Mouse (Mus musculus) heart, embryonic 16.5 days (tissue): ENCODE measurements around the gene Pdcd6ip. TPM values are rescaled to one million over a fixed set of nuclear protein-coding genes. Genes with fewer than 3 reads are reported as not detected.
"Not testable (repeated sequence)": the region's sequence is repeated elsewhere in the genome, so short reads cannot be mapped to it uniquely, and the experiment has no call there.

Experiments used
- ATAC-seq: fragments of 200-750 bp; cut with Nextera tagmentation; replicated peaks from 2 replicates; pipeline ENCODE4 v1.8.0; 2017; ENCODE audit warnings: moderate number of reproducible peaks; ENCODE audit not compliant: insufficient read depth, low FRiP score; ENCODE audit errors: extremely low read depth
- H3K27ac ChIP-seq: fragments of 300-500 bp; sonication (generic); 2 replicates; pipeline ENCODE4 v1.5.1; 2014; ENCODE audit warnings: mild to moderate bottlenecking, low read length, control low read depth, moderate library complexity
- H3K27me3 ChIP-seq: fragments of 300-500 bp; sonication (generic); 2 replicates; pipeline ENCODE4 v1.6.1; 2014; ENCODE audit warnings: low read length, mixed read lengths; ENCODE audit not compliant: control insufficient read depth, insufficient read depth
- H3K36me3 ChIP-seq: fragments of 300-500 bp; sonication (generic); 2 replicates; pipeline ENCODE4 v1.6.1; 2014; ENCODE audit not compliant: control insufficient read depth, insufficient read depth
- H3K4me1 ChIP-seq: fragments of 300-500 bp; sonication (generic); 2 replicates; pipeline ENCODE4 v1.6.1; 2014; ENCODE audit warnings: low read length, mixed read lengths; ENCODE audit not compliant: control insufficient read depth, insufficient read depth
- H3K4me2 ChIP-seq: fragments of 300-500 bp; sonication (generic); 2 replicates; pipeline ENCODE4 v1.6.1; 2014; ENCODE audit warnings: low read depth, mild to moderate bottlenecking, control low read depth, low read length
- H3K4me3 ChIP-seq: fragments of 300-500 bp; sonication (generic); 2 replicates; pipeline ENCODE4 v1.5.1; 2014; ENCODE audit warnings: mild to moderate bottlenecking, control low read depth, low read length
- H3K9ac ChIP-seq: fragments of 300-500 bp; sonication (generic); 2 replicates; pipeline ENCODE4 v1.6.1; 2014; ENCODE audit warnings: low read length, control low read depth
- H3K9me3 ChIP-seq: fragments of 300-500 bp; sonication (generic); replicated peaks from 2 replicates; pipeline ENCODE4 v1.6.1; 2016; ENCODE audit warnings: low read length; ENCODE audit not compliant: control insufficient read depth
- WGBS: fragments of 180-500 bp; shearing (Covaris S2); extraction: QIAGEN DNeasy Blood & Tissue Kit; methylation state at CpG from one replicate; pipeline ENCODE4 v1.1.7; 2014; 5-methylcytosine and 5-hydroxymethylcytosine counted together
- polyA plus RNA-seq: library from polyadenylated mRNA; unstranded; fragments of >200 nt; fragmentation: Nextera tagmentation; extraction: Ambion mirVana; gene quantifications from 2 replicates; pipeline ENCODE4 v1.2.1, GENCODE M21; 2015

Gene Pdcd6ip
- polyA plus RNA-seq, 1 experiment from 2014 or later, result 70.3 TPM

DNA sequence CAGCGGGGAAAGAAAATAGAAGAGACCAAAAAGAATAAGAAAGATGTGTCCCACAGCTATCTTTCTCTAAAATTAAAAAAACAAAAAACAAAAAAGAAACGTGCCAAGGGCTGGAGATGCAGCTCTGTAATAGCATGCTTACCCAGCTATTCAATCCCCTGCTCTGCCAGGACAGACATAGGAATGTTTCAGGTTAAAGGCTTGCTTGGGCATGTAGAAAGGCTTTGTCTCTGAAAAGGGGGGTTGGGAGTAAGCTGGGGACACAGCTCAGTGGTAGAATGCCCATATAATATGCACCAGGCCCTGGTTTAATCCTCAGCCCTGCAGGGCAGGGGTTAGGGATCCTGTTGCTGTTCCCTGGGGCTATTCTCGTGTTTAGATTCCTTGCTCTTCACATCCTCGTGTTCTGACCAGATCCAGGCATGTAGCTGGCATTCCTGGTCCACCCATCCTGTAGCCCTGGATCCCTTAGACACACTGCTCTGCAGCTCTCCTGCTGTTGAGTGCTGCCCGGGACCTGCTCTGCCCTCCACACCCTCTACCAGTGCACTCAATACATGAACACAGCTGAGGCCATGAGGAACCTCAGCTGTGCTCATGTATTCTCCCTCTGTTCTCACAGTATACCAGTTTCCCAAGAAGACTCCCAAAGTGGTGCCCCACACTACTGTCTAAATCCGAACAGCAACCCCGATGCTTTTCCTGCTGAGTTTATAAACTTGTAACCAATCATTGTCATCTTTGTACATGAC is 37.8 kb downstream of the Pdcd6ip start:
- peaks cover 66% of the 10 kb centered on the region for H3K36me3 ChIP-seq
- no peak overlapping the region for H3K4me2 ChIP-seq
- no peaks in the 10 kb centered on the region for H3K4me1 ChIP-seq
- no peak overlapping the region for H3K27ac ChIP-seq
- no peak overlapping the region for H3K9ac ChIP-seq
- no peak for ATAC-seq
- 90% methylated on average over 7 of the region's 7 CpGs for WGBS
- no peaks in the 10 kb centered on the region for H3K27me3 ChIP-seq
- no peak overlapping the region for H3K4me3 ChIP-seq
- H3K9me3 ChIP-seq, result peaks cover 7% of the 10 kb centered on the region

DNA sequence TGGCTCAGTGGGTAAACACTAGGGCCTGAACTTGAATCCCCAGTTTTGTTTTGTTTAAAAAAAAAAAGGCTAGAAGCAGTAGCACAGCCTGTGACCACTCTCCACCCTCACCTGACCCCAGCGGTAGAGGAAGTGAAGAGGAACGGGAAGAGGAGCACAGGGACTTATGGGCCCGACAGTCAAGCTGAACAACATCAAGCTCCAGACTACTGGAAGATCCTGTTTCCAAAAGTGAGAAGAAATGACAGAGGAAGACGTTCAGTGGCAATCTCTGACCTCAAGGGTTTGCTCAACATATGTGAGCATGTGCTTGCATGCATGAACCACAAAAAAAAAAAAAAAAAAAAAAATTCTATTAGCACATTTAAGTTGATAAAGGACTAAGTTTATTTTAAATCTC is 44.6 kb downstream of the Pdcd6ip start:
- H3K27me3 ChIP-seq, result no peaks in the 10 kb centered on the region
- H3K36me3 ChIP-seq, result peaks cover 56% of the 10 kb centered on the region
- WGBS, result 81% methylated on average over 4 of the region's 4 CpGs
- H3K9me3 ChIP-seq, result peaks cover 7% of the 10 kb centered on the region
- ATAC-seq, result no peak
- no peak overlapping the region for H3K4me2 ChIP-seq
- no peak overlapping the region for H3K4me3 ChIP-seq
- H3K4me1 ChIP-seq, result no peaks in the 10 kb centered on the region
- no peak overlapping the region for H3K9ac ChIP-seq
- no peak overlapping the region for H3K27ac ChIP-seq

DNA sequence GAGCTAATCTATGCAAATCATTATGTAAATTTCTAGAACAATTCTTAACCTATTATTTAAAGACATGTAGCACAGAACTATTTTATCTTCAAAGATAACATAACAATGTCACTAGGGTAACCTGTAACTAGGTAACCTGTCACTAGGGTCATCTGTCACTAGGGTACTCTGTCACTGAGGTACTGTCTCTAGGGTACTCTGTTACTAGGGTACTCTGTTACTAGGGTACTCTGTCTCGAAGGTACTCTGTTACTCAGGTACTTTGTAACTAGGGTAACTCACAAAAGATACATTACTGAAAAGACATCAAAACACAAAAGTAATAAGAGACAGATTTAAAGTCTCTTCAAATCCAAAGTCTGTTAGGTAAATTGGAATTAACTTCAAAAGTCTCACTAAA is 50.2 kb downstream of the Pdcd6ip start:
- H3K36me3 ChIP-seq, result peaks cover 62% of the 10 kb centered on the region
- no peaks in the 10 kb centered on the region for H3K9me3 ChIP-seq
- 97% methylated on average over 1 of the region's 1 CpGs for WGBS
- H3K27ac ChIP-seq, result no peak overlapping the region
- no peak for ATAC-seq
- H3K4me1 ChIP-seq, result no peaks in the 10 kb centered on the region
- H3K27me3 ChIP-seq, result no peaks in the 10 kb centered on the region
- H3K4me2 ChIP-seq, result no peak overlapping the region
- H3K9ac ChIP-seq, result no peak overlapping the region
- no peak overlapping the region for H3K4me3 ChIP-seq

DNA sequence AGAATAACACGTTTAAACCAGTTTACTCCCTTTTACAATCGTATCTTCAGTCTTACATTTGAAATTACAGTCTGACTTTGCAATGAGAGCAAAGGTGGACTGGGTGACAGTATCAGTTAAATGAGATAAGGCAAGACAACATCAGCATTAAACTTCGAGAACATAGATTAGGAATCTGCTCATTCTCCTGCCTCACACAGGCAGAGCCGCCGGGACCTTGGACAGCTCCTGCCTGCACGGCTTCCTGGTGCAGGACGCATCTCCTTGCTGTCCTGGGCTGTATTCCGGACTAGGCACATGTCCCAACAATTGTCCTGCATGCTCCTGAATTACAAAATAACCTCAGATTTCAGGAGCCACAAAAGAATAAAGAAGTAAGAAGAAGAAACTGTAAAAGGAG is 54.5 kb downstream of the Pdcd6ip start:
- ATAC-seq, result no peak

DNA sequence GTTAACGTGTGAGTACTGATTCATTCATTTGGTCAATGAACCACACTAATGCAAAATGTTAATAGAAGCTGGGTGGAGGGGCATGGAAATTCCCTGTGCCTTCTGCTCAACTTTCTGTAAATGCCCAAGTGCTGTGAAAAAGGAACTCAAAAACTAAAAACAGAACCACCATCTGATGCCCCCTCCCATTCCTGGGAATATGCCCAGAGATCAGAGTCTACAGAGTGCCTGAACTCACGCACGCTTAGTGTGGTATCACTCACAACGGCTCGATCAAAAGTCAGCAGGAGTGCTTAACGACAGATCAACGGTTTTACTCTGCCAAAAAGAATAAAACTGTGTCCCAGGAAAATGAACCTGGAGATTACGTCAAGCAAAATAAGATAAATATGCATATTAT is 57.3 kb downstream of the Pdcd6ip start:
- Histone ChIP-seq H3K4me2 (no peak overlapping the region), H3K27me3 (no peaks in the 10 kb centered on the region), H3K9me3 (no peaks in the 10 kb centered on the region), H3K4me3 (no peak overlapping the region), H3K36me3 (peaks cover 25% of the 10 kb centered on the region), H3K4me1 (no peaks in the 10 kb centered on the region), H3K27ac (no peak overlapping the region), H3K9ac (no peak overlapping the region)
- 84% methylated on average over 8 of the region's 8 CpGs for WGBS
- no peak for ATAC-seq

More for the DNA sequence above, 54.5 kb downstream of the Pdcd6ip start:
- H3K27me3 ChIP-seq, result no peaks in the 10 kb centered on the region
- no peak overlapping the region for H3K27ac ChIP-seq
- WGBS, result 60% methylated on average over 8 of the region's 8 CpGs
- H3K36me3 ChIP-seq, result peaks cover 38% of the 10 kb centered on the region
- H3K4me2 ChIP-seq, result no peak overlapping the region
- no peak overlapping the region for H3K4me3 ChIP-seq
- no peaks in the 10 kb centered on the region for H3K9me3 ChIP-seq
- no peak overlapping the region for H3K9ac ChIP-seq
- H3K4me1 ChIP-seq, result no peaks in the 10 kb centered on the region

DNA sequence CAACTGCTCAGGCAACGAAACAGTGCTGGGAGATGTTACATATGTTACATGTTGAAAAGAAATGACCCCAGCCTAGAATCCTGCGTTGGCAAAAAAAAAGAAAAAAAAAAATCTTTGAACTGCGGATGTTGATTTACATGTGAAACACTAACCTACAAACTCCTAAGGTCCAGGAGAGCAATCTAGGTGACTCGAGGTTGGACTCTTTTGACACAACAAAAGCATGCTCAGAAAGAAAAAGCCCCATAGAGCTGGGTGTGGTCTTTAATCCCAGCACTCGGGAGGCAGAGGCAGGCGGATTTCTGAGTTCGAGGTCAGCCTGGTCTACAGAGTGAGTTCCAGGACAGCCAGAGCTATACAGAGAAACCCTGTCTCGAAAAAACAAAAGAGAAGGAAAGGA is 58.8 kb downstream of the Pdcd6ip start:
- ATAC-seq, H3K9me3 ChIP-seq, H3K27ac ChIP-seq, H3K27me3 ChIP-seq, H3K4me3 ChIP-seq, H3K9ac ChIP-seq, H3K4me1 ChIP-seq, H3K4me2 ChIP-seq: not testable (repeated sequence)
- peaks cover 18% of the 10 kb centered on the region for H3K36me3 ChIP-seq
- 76% methylated on average over 8 of the region's 8 CpGs for WGBS

DNA sequence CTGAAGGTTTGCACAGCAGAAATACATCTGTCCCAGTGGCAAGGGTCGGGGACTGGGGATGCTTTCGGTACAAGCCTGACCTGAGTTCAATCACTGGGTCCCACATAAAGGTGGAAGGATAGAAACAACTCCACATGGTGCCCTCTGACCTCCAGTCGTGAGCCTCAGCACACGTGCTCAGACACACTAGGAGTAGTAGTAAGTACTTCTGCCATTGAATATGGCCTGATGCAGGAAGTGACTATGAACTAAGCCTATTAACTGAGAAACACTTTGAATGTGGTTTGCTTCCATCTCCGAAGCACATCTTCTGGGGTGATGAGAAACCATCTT is 62.3 kb downstream of the Pdcd6ip start:
- ATAC-seq, result no peak
- H3K36me3 ChIP-seq, result no peaks in the 10 kb centered on the region
- no peaks in the 10 kb centered on the region for H3K9me3 ChIP-seq
- H3K4me3 ChIP-seq, result no peak overlapping the region
- no peak overlapping the region for H3K4me2 ChIP-seq
- H3K27me3 ChIP-seq, result no peaks in the 10 kb centered on the region
- no peak overlapping the region for H3K27ac ChIP-seq
- no peaks in the 10 kb centered on the region for H3K4me1 ChIP-seq
- 34% methylated on average over 5 of the region's 5 CpGs for WGBS
- no peak overlapping the region for H3K9ac ChIP-seq

- Histone ChIP-seq H3K4me2 (peak overlapping the region; percentile 26; the same call in 1 of the 2 replicates), H3K36me3 (no peaks in the 10 kb centered on the region), H3K9me3 (no peaks in the 10 kb centered on the region), H3K9ac (no peak overlapping the region), H3K27ac (no peak overlapping the region), H3K4me3 (no peak overlapping the region), H3K4me1 (no peaks in the 10 kb centered on the region), H3K27me3 (no peaks in the 10 kb centered on the region)
- 16% methylated on average over 9 of the region's 11 CpGs for WGBS
- peak; percentile 29; the same call in 1 of the 2 replicates for ATAC-seq
Measured at GRCm38 (mm10) chr9:113645153-113645836, 62.8 kb downstream of the Pdcd6ip start.

DNA sequence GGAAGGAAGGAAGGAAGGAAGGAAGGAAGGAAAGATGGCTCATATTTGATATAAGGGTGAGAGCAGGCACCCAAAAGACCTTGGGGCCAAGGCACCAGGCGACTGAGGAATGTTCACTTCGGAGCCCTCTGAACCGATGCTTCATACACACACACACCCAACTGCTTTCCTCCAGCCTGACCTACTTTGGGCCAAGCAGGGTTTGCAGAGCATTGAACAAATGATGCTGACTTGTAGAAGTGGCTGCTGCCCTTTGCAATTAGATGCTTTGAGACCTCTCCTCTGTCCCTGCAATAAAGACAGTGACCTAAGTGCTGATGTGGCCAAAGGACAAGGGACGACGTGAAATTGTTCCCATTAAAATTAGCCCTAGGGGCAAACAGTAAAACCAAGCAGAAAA is 63.4 kb downstream of the Pdcd6ip start:
- WGBS, result 70% methylated on average over 5 of the region's 5 CpGs
- Histone ChIP-seq H3K4me1 (no peaks in the 10 kb centered on the region), H3K4me3 (no peak overlapping the region), H3K27me3 (no peaks in the 10 kb centered on the region), H3K36me3 (no peaks in the 10 kb centered on the region), H3K27ac (no peak overlapping the region), H3K4me2 (no peak overlapping the region), H3K9ac (no peak overlapping the region), H3K9me3 (no peaks in the 10 kb centered on the region)
- no peak for ATAC-seq
